Comparison of ENCODE assay signal across 9 mouse cellular contexts in genomic region chr4:129639221-129639620, GRCm38 (mm10). TPM values are rescaled to one million over a fixed set of nuclear protein-coding genes. Genes with fewer than 3 reads are reported as not detected.
A peak's percentile ranks its signal among the peaks of the same experiment; 100 is the strongest.
DNase-seq lines count a peak whose midpoint lies in the region; ATAC-seq and TF ChIP-seq lines count a peak whose summit lies in the region.
"Had no signal": no experiment of that assay in that cellular context is flagged by ENCODE, and none has a peak within 500 bp of the region (broad histone marks: within the 10 kb centered on the region; RNA-seq: fewer than 3 reads in every experiment).

No protein-coding gene starts in this region.

- no peak for TF ChIP-seq POLR2A in heart, adult 2 months (IDR thresholded peaks at IDR 0.05; ENCODE audit: insufficient read depth, low read depth, low read length)
- no peak for TF ChIP-seq POLR2A in ES-Bruce4 (IDR thresholded peaks at IDR 0.05; ENCODE audit: insufficient read depth, low read length)

- no peak overlapping the region; the same call in 1 of the 2 replicates for H3K27ac ChIP-seq in heart, adult 2 months
- H3K27ac ChIP-seq in ES-Bruce4 (ENCODE audit: insufficient read depth, low read length) = no peak overlapping the region
- no peak overlapping the region for H3K27ac ChIP-seq in forebrain, embryonic 16.5 days (ENCODE audit: low read length)
- H3K27ac ChIP-seq in liver, embryonic 14.5 days = no peak overlapping the region

- peaks cover 4% of the 10 kb centered on the region; the same call in 1 of the 2 replicates for H3K36me3 ChIP-seq in heart, adult 2 months (ENCODE audit: control insufficient read depth, insufficient read depth, low read length)
- peaks cover 44% of the 10 kb centered on the region for H3K36me3 ChIP-seq in ES-Bruce4 (ENCODE audit: control insufficient read depth, insufficient read depth, low read length, poor library complexity, severe bottlenecking)
- H3K36me3 ChIP-seq in forebrain, embryonic 16.5 days (ENCODE audit: control insufficient read depth, insufficient read depth) = peaks cover 26% of the 10 kb centered on the region
- H3K36me3 ChIP-seq in liver, embryonic 14.5 days (replicated peaks; ENCODE audit: control insufficient read depth, insufficient read depth, low read depth) = peaks cover 40% of the 10 kb centered on the region

- H3K4me1 ChIP-seq in heart, adult 2 months (ENCODE audit: control insufficient read depth, insufficient read depth, low read length) = peaks cover 2% of the 10 kb centered on the region
- H3K4me1 ChIP-seq in ES-Bruce4 (ENCODE audit: control insufficient read depth, insufficient read depth, low read length) = no peaks in the 10 kb centered on the region
- peaks cover 30% of the 10 kb centered on the region for H3K4me1 ChIP-seq in forebrain, embryonic 16.5 days (replicated peaks; ENCODE audit: control insufficient read depth, insufficient read depth, low read length)
- peaks cover 10 to 18% of the 10 kb centered on the region in 2 experiments for H3K4me1 ChIP-seq in liver, embryonic 14.5 days (replicated peaks; ENCODE audit: control insufficient read depth in 2 of 2, insufficient read depth in 2 of 2, low read length in 1 of 2)

- H3K4me3 ChIP-seq in heart, adult 2 months = no peak overlapping the region
- no peak overlapping the region for H3K4me3 ChIP-seq in ES-Bruce4 (ENCODE audit: low read depth, low read length)
- peak overlapping the region; percentile 67 for H3K4me3 ChIP-seq in forebrain, embryonic 16.5 days (replicated peaks; ENCODE audit: low read length)
- peak overlapping the region in 1 of 2 experiments; percentile 57; a peak in 3 of 4 replicates for H3K4me3 ChIP-seq in liver, embryonic 14.5 days (ENCODE audit: insufficient read depth in 1 of 2, low read depth in 2 of 2, low read length in 2 of 2)

- intact Hi-C loops in heart, adult 2 months (cut with DNase I) = no loop called here
- intact Hi-C loops in heart, postnatal 10 days (cut with DNase I) = no loop called here

- no peaks in the 10 kb centered on the region; the same call in 1 of the 2 replicates for H3K79me2 ChIP-seq in heart, adult 2 months (replicated peaks; ENCODE audit: control insufficient read depth, insufficient read depth, low read length)

- H3K9ac ChIP-seq in heart, adult 2 months (ENCODE audit: low read depth, low read length) = 0 out of 2 replicates have a peak overlapping the region, but pooled peaks have one; percentile 8
- 0 out of 2 replicates have a peak overlapping the region, but pooled peaks have one; percentile 81 for H3K9ac ChIP-seq in ES-Bruce4 (ENCODE audit: low read depth, poor library complexity, severe bottlenecking)
- H3K9ac ChIP-seq in forebrain, embryonic 16.5 days (replicated peaks; ENCODE audit: low read depth, low read length) = peak overlapping the region; percentile 71; the same call in 1 of the 2 replicates
- peak overlapping the region; percentile 74 for H3K9ac ChIP-seq in liver, embryonic 14.5 days (replicated peaks)

- peak overlapping the region; percentile 81 for H3K4me2 ChIP-seq in forebrain, embryonic 16.5 days (ENCODE audit: low read length)
- peak overlapping the region; percentile 85 for H3K4me2 ChIP-seq in liver, embryonic 14.5 days (ENCODE audit: low read depth)

- H3K9me3 ChIP-seq in ES-Bruce4 (replicated peaks; ENCODE audit: control insufficient read depth, insufficient read depth, low read length, poor library complexity, severe bottlenecking) = no peaks in the 10 kb centered on the region
- no peaks in the 10 kb centered on the region for H3K9me3 ChIP-seq in forebrain, embryonic 16.5 days (ENCODE audit: control insufficient read depth, low read length)
- H3K9me3 ChIP-seq in liver, embryonic 14.5 days (ENCODE audit: control insufficient read depth, low read length) = no peaks in the 10 kb centered on the region

- TF ChIP-seq CTCF in heart, adult 2 months (IDR thresholded peaks at IDR 0.05) = no peak
- no peak for TF ChIP-seq CTCF in ES-Bruce4 (IDR thresholded peaks at IDR 0.05; ENCODE audit: low read depth, low read length)
- no peak for TF ChIP-seq CTCF in liver, embryonic 14.5 days (IDR thresholded peaks at IDR 0.05; ENCODE audit: low read depth)

- ATAC-seq in forebrain, embryonic 16.5 days = no peak
- no peak for ATAC-seq in liver, embryonic 14.5 days (ENCODE audit: insufficient read depth)

- TF ChIP-seq EP300 in heart, adult 2 months (IDR thresholded peaks at IDR 0.05; ENCODE audit: insufficient read depth, low read depth, low read length) = no peak
- TF ChIP-seq EP300 in ES-Bruce4 (IDR thresholded peaks at IDR 0.05; ENCODE audit: insufficient read depth, low read depth, low read length) = no peak
- no peak for TF ChIP-seq EP300 in liver, embryonic 14.5 days (IDR thresholded peaks at IDR 0.05; ENCODE audit: low read depth)

- no peak for DNase-seq in heart, adult 2 months
- DNase-seq in heart, postnatal 10 days = no peak
- no peak for DNase-seq in liver, embryonic 14.5 days (ENCODE audit: low read depth in 3 of 3, low spot score in 3 of 3)
- DNase-seq in thymus, adult 18-20 months = no peak
- no peak for DNase-seq in embryo, embryonic 11 days
- no peak for DNase-seq in frontal cortex, postnatal 36 days (ENCODE audit: low spot score in 2 of 2)

- 67% methylated on average over 15 of the region's 15 CpGs for whole genome bisulfite sequencing in heart, adult 2 months
- 85% methylated on average over 15 of the region's 15 CpGs for WGBS in forebrain, embryonic 16.5 days
- 84% methylated on average over 15 of the region's 15 CpGs for WGBS in liver, embryonic 14.5 days (ENCODE audit: insufficient replicate concordance)

- H3K27me3 ChIP-seq in heart, adult 2 months (ENCODE audit: control insufficient read depth, insufficient read depth, low read length) = no peaks in the 10 kb centered on the region
- H3K27me3 ChIP-seq in ES-Bruce4 (ENCODE audit: control insufficient read depth, insufficient read depth, low read length, poor library complexity, severe bottlenecking) = no peaks in the 10 kb centered on the region
- H3K27me3 ChIP-seq in forebrain, embryonic 16.5 days (replicated peaks; ENCODE audit: control insufficient read depth, insufficient read depth, low read length) = no peaks in the 10 kb centered on the region
- H3K27me3 ChIP-seq in liver, embryonic 14.5 days (ENCODE audit: control insufficient read depth, insufficient read depth, low read length) = no peaks in the 10 kb centered on the region

RNA-seq across cellular contexts. Expression of gene Txlna, which starts 1.6 kb away (rescaled TPM):
- 10 to 100 TPM; 25.6 to 27.2 TPM for total RNA-seq in heart, adult 2 months (2021)
- 13.7 and 23.3 TPM in 2 replicates for polyA plus RNA-seq in heart, adult 2 months (2012; rRNA removed)
- 10 to 100 TPM; 34.1 to 39.7 TPM for total RNA-seq in heart, postnatal 10 days (2021)
- 42.3 and 44.5 TPM in 2 replicates for polyA plus RNA-seq in ES-Bruce4 (2011; ENCODE audit: insufficient read depth, insufficient read length, low read depth, missing spikeins)
- 68.1 and 72.8 TPM in 2 replicates for polyA plus RNA-seq in forebrain, embryonic 16.5 days (2015; fragmentation: Nextera tagmentation; extraction: Ambion mirVana)
- polyA plus RNA-seq in liver, embryonic 14.5 days (2012; rRNA removed) = 12.2 and 17.0 TPM in 2 replicates
- 26.3 and 30.3 TPM in 2 replicates for polyA plus RNA-seq in liver, embryonic 14.5 days (2014; fragmentation: Nextera tagmentation; extraction: Ambion mirVana)

RNA-seq across cellular contexts. Expression of gene Ccdc28b, which starts 15.5 kb away (rescaled TPM):
- 10 to 100 TPM; 11.3 to 16.8 TPM for total RNA-seq in heart, adult 2 months (2021)
- polyA plus RNA-seq in heart, adult 2 months (2012; rRNA removed) = 10.8 and 22.5 TPM in 2 replicates
- total RNA-seq in heart, postnatal 10 days (2021) = 10 to 100 TPM; 35.0 to 41.0 TPM
- polyA plus RNA-seq in ES-Bruce4 (2011; ENCODE audit: insufficient read depth, insufficient read length, low read depth, missing spikeins) = 7.4 and 8.7 TPM in 2 replicates
- polyA plus RNA-seq in forebrain, embryonic 16.5 days (2015; fragmentation: Nextera tagmentation; extraction: Ambion mirVana) = 109 and 133 TPM in 2 replicates
- polyA plus RNA-seq in liver, embryonic 14.5 days (2012; rRNA removed) = 5.7 and 12.0 TPM in 2 replicates
- 11.0 and 12.4 TPM in 2 replicates for polyA plus RNA-seq in liver, embryonic 14.5 days (2014; fragmentation: Nextera tagmentation; extraction: Ambion mirVana)

RNA-seq across cellular contexts. Expression of gene Iqcc, which starts 20.3 kb away (rescaled TPM):
- total RNA-seq in heart, adult 2 months (2021) = 10 to 100 TPM; 13.0 to 19.7 TPM
- polyA plus RNA-seq in heart, adult 2 months (2012; rRNA removed) = 24.5 and 30.9 TPM in 2 replicates
- 10 to 100 TPM; 13.1 to 18.2 TPM for total RNA-seq in heart, postnatal 10 days (2021)
- polyA plus RNA-seq in ES-Bruce4 (2011; ENCODE audit: insufficient read depth, insufficient read length, low read depth, missing spikeins) = 21.0 and 24.7 TPM in 2 replicates
- 30.7 and 37.0 TPM in 2 replicates for polyA plus RNA-seq in forebrain, embryonic 16.5 days (2015; fragmentation: Nextera tagmentation; extraction: Ambion mirVana)
- 6.2 and 8.8 TPM in 2 replicates for polyA plus RNA-seq in liver, embryonic 14.5 days (2012; rRNA removed)
- 7.0 and 9.2 TPM in 2 replicates for polyA plus RNA-seq in liver, embryonic 14.5 days (2014; fragmentation: Nextera tagmentation; extraction: Ambion mirVana)

RNA-seq across cellular contexts. Expression of gene Dcdc2b, which starts 25.2 kb away (rescaled TPM):
- total RNA-seq in heart, adult 2 months (2021) = under 1 TPM; 0.39 to 0.45 TPM
- polyA plus RNA-seq in heart, adult 2 months (2012; rRNA removed) = 1.7 and 3.3 TPM in 2 replicates
- under 1 TPM; 0.52 to 0.84 TPM for total RNA-seq in heart, postnatal 10 days (2021)
- polyA plus RNA-seq in ES-Bruce4 (2011; ENCODE audit: insufficient read depth, insufficient read length, low read depth, missing spikeins) = 2.2 and 3.0 TPM in 2 replicates
- polyA plus RNA-seq in forebrain, embryonic 16.5 days (2015; fragmentation: Nextera tagmentation; extraction: Ambion mirVana) = 2.6 and 4.0 TPM in 2 replicates
- 0.28 and 0.47 TPM in 2 replicates for polyA plus RNA-seq in liver, embryonic 14.5 days (2012; rRNA removed)
- 0.19 and 0.61 TPM in 2 replicates for polyA plus RNA-seq in liver, embryonic 14.5 days (2014; fragmentation: Nextera tagmentation; extraction: Ambion mirVana)
- total RNA-seq: common myeloid progenitor, adult 5-6 weeks had no signal

RNA-seq across cellular contexts. Expression of gene Kpna6, which starts 33.3 kb away (rescaled TPM):
- 10 to 100 TPM; 69.6 to 79.2 TPM for total RNA-seq in heart, adult 2 months (2021)
- polyA plus RNA-seq in heart, adult 2 months (2012; rRNA removed) = 28.2 and 57.9 TPM in 2 replicates
- total RNA-seq in heart, postnatal 10 days (2021) = 10 to 100 TPM; 73.5 to 75.9 TPM
- polyA plus RNA-seq in ES-Bruce4 (2011; ENCODE audit: insufficient read depth, insufficient read length, low read depth, missing spikeins) = 107 and 130 TPM in 2 replicates
- 16.4 and 17.9 TPM in 2 replicates for polyA plus RNA-seq in forebrain, embryonic 16.5 days (2015; fragmentation: Nextera tagmentation; extraction: Ambion mirVana)
- polyA plus RNA-seq in liver, embryonic 14.5 days (2012; rRNA removed) = 8.9 and 10.1 TPM in 2 replicates
- polyA plus RNA-seq in liver, embryonic 14.5 days (2014; fragmentation: Nextera tagmentation; extraction: Ambion mirVana) = 5.4 and 7.1 TPM in 2 replicates

Comparison
In these comparisons a context has a peak if more than half of its experiments do, and no peak if none do; other contexts are left out.
1. H3K9ac ChIP-seq: peak in every context shown above with its lines; median percentile 81 in ES-Bruce4; 74 in liver, embryonic 14.5 days; 71 in forebrain, embryonic 16.5 days; 8 in heart, adult 2 months.